Mouse (Mus musculus) heart, embryonic 14.5 days (tissue): ENCODE measurements around the gene Fam174a. TPM values are rescaled to one million over a fixed set of nuclear protein-coding genes. Genes with fewer than 3 reads are reported as not detected.
A peak's percentile ranks its signal among the peaks of the same experiment; 100 is the strongest.

ENCODE experiments used
- ATAC-seq: fragments of 200-750 bp; cut with Nextera tagmentation; 2 replicates; pipeline ENCODE4 v1.8.0; 2017; ENCODE audit warnings: low read depth, moderate TSS enrichment; ENCODE audit not compliant: insufficient number of reproducible peaks, insufficient read depth, low FRiP score
- H3K27ac ChIP-seq, 2 experiments: fragments of 200-500 bp in 1 of 2; fragments of 300-500 bp in 1 of 2; sonication (generic) in 1 of 2; replicated peaks in 1 of 2; 2 replicates each; pipeline ENCODE4 v1.5.1; 2012 to 2014; ENCODE audit warnings: low read depth in 2 of 2, low read length in 2 of 2, control low read depth in 1 of 2, mild to moderate bottlenecking in 1 of 2, mixed read lengths in 1 of 2; ENCODE audit not compliant: control insufficient read depth in 1 of 2, insufficient read depth in 1 of 2
- H3K27me3 ChIP-seq: fragments of 300-500 bp; sonication (generic); 2 replicates; pipeline ENCODE4 v1.6.1; 2014; ENCODE audit warnings: mild to moderate bottlenecking, low read length, control low read depth; ENCODE audit not compliant: control insufficient read depth, insufficient read depth
- H3K36me3 ChIP-seq: fragments of 300-500 bp; sonication (generic); 2 replicates; pipeline ENCODE4 v1.6.1; 2014; ENCODE audit warnings: mild to moderate bottlenecking, control low read depth, low read length, mixed read lengths; ENCODE audit not compliant: control insufficient read depth, insufficient read depth
- H3K4me1 ChIP-seq, 2 experiments: fragments of 200-500 bp in 1 of 2; fragments of 300-500 bp in 1 of 2; sonication (generic) in 1 of 2; 2 replicates each; pipeline ENCODE4 v1.6.1; 2012 to 2014; ENCODE audit warnings: low read length in 2 of 2, control low read depth in 1 of 2, mixed read lengths in 1 of 2; ENCODE audit not compliant: control insufficient read depth in 2 of 2, insufficient read depth in 2 of 2
- H3K4me2 ChIP-seq: fragments of 300-500 bp; sonication (generic); 2 replicates; pipeline ENCODE4 v1.6.1; 2014; ENCODE audit warnings: mild to moderate bottlenecking, low read length
- H3K4me3 ChIP-seq, 2 experiments: fragments of 200-500 bp in 1 of 2; fragments of 300-500 bp in 1 of 2; sonication (generic) in 1 of 2; 2 replicates each; pipeline ENCODE4 v1.5.1; 2012 to 2014; ENCODE audit warnings: low read length in 2 of 2, mild to moderate bottlenecking in 2 of 2, control low read depth in 1 of 2, low read depth in 1 of 2, moderate library complexity in 1 of 2; ENCODE audit not compliant: control insufficient read depth in 1 of 2, insufficient read depth in 1 of 2
- H3K9ac ChIP-seq: fragments of 300-500 bp; sonication (generic); 2 replicates; pipeline ENCODE4 v1.6.1; 2014; ENCODE audit warnings: mild to moderate bottlenecking, low read length
- H3K9me3 ChIP-seq: fragments of 300-500 bp; sonication (generic); 2 replicates; pipeline ENCODE4 v1.6.1; 2016; ENCODE audit warnings: low read length, control low read depth; ENCODE audit not compliant: control insufficient read depth
- whole genome bisulfite sequencing: fragments of 180-500 bp; shearing (Covaris S2); extraction: QIAGEN DNeasy Blood & Tissue Kit; methylation state at CpG from one replicate; pipeline ENCODE4 v1.1.7; 2014; 5-methylcytosine and 5-hydroxymethylcytosine counted together
- polyA plus RNA-seq: library from polyadenylated mRNA; unstranded; fragments of >200 nt; fragmentation: Nextera tagmentation; extraction: Ambion mirVana; gene quantifications from 2 replicates; pipeline ENCODE4 v1.2.1, GENCODE M21; 2014

Gene Fam174a
- polyA plus RNA-seq = 26.8 and 30.5 TPM in 2 replicates

- Histone ChIP-seq H3K4me3 (peak within 1 kb of the TSS; percentile 85 to 95), H3K4me1 (peaks cover 4 to 18% of the 10 kb centered on the region in 2 experiments), H3K36me3 (no peaks in the 10 kb centered on the region), H3K9me3 (no peaks in the 10 kb centered on the region), H3K9ac (peak within 1 kb of the TSS; percentile 91), H3K4me2 (peak within 1 kb of the TSS; percentile 97), H3K27ac (peak within 1 kb of the TSS; percentile 17 to 77; a peak in 3 of 4 replicates), H3K27me3 (no peaks in the 10 kb centered on the region)
- ATAC-seq = peak; percentile 99
- WGBS = under 1% methylated on average over 79 of the region's 79 CpGs
Observed at GRCm38 (mm10) chr1:95313393-95314228, at the start of gene Fam174a. Gene Fam174a, plus strand, starts transcription at chr1:95313623.

GRCm38 (mm10) chr1:95263843-95264242 is 49.6 kb upstream of the Fam174a start:
- H3K27me3 ChIP-seq = no peaks in the 10 kb centered on the region
- H3K9ac ChIP-seq = no peak overlapping the region
- H3K27ac ChIP-seq = no peak overlapping the region
- H3K4me3 ChIP-seq = no peak overlapping the region
- 79% methylated on average over 2 of the region's 2 CpGs for WGBS
- no peak for ATAC-seq
- no peaks in the 10 kb centered on the region for H3K9me3 ChIP-seq
- H3K36me3 ChIP-seq = no peaks in the 10 kb centered on the region
- no peaks in the 10 kb centered on the region for H3K4me1 ChIP-seq
- no peak overlapping the region for H3K4me2 ChIP-seq

GRCm38 (mm10) chr1:95267950-95268724 is 45.3 kb upstream of the Fam174a start:
- Histone ChIP-seq H3K4me2 (0 out of 2 replicates have a peak overlapping the region, but pooled peaks have one; percentile 3), H3K9ac (no peak overlapping the region)
- 66% methylated on average over 13 of the region's 13 CpGs for WGBS

GRCm38 (mm10) chr1:95273321-95273720 is 40.1 kb upstream of the Fam174a start:
- no peak for ATAC-seq
- Histone ChIP-seq H3K27ac (no peak overlapping the region), H3K9ac (no peak overlapping the region), H3K36me3 (no peaks in the 10 kb centered on the region), H3K27me3 (no peaks in the 10 kb centered on the region), H3K4me2 (no peak overlapping the region), H3K4me1 (no peaks in the 10 kb centered on the region), H3K4me3 (no peak overlapping the region), H3K9me3 (no peaks in the 10 kb centered on the region)
- WGBS = 41% methylated on average over 1 of the region's 1 CpGs

More at GRCm38 (mm10) chr1:95267950-95268724, 45.3 kb upstream of the Fam174a start:
- no peaks in the 10 kb centered on the region for H3K27me3 ChIP-seq
- H3K36me3 ChIP-seq = no peaks in the 10 kb centered on the region
- no peaks in the 10 kb centered on the region for H3K4me1 ChIP-seq
- H3K9me3 ChIP-seq = no peaks in the 10 kb centered on the region
- H3K4me3 ChIP-seq = no peak overlapping the region
- ATAC-seq = no peak
- H3K27ac ChIP-seq = no peak overlapping the region

GRCm38 (mm10) chr1:95308324-95308723 is 5.1 kb upstream of the Fam174a start:
- Histone ChIP-seq H3K36me3 (no peaks in the 10 kb centered on the region), H3K9me3 (no peaks in the 10 kb centered on the region), H3K4me2 (no peak overlapping the region), H3K27ac (no peak overlapping the region), H3K4me1 (no peaks in the 10 kb centered on the region), H3K27me3 (no peaks in the 10 kb centered on the region), H3K9ac (no peak overlapping the region), H3K4me3 (no peak overlapping the region)
- ATAC-seq = no peak
- WGBS = 75% methylated on average over 5 of the region's 5 CpGs

- H3K27me3 ChIP-seq = no peaks in the 10 kb centered on the region
- peak overlapping the region; percentile 97 for H3K4me2 ChIP-seq
- peaks cover 4 to 18% of the 10 kb centered on the region in 2 experiments for H3K4me1 ChIP-seq
- H3K9ac ChIP-seq = peak overlapping the region; percentile 91
- WGBS = 1% methylated on average over 6 of the region's 6 CpGs
- no peak for ATAC-seq
- H3K27ac ChIP-seq = peak overlapping the region; percentile 17 to 77; a peak in 2 of 4 replicates
- H3K36me3 ChIP-seq = no peaks in the 10 kb centered on the region
- peak overlapping the region; percentile 85 to 95 for H3K4me3 ChIP-seq
- H3K9me3 ChIP-seq = no peaks in the 10 kb centered on the region
Observed at GRCm38 (mm10) chr1:95314229-95314555, 769 bp downstream of the Fam174a start.

GRCm38 (mm10) chr1:95315981-95316380 is 2.6 kb downstream of the Fam174a start:
- ATAC-seq = no peak
- Histone ChIP-seq H3K9me3 (no peaks in the 10 kb centered on the region), H3K36me3 (no peaks in the 10 kb centered on the region), H3K4me1 (peaks cover 4 to 18% of the 10 kb centered on the region in 2 experiments), H3K27ac (no peak overlapping the region), H3K4me3 (no peak overlapping the region), H3K9ac (no peak overlapping the region), H3K4me2 (no peak overlapping the region), H3K27me3 (no peaks in the 10 kb centered on the region)
- 52% methylated on average over 6 of the region's 6 CpGs for WGBS
